Mouse (Mus musculus) heart, embryonic 15.5 days (tissue): Measurements from ENCODE around the gene Spdye4a. TPM values are rescaled to one million over a fixed set of nuclear protein-coding genes. Genes with fewer than 3 reads are reported as not detected.
A peak's percentile ranks its signal among the peaks of the same experiment; 100 is the strongest.

Experiments
- ATAC-seq: fragments of 200-750 bp; cut with Nextera tagmentation; replicated peaks from 2 replicates; pipeline ENCODE4 v1.8.0; 2017; ENCODE audit warnings: low read depth, moderate TSS enrichment; ENCODE audit not compliant: insufficient number of reproducible peaks, insufficient read depth, low FRiP score
- H3K27ac ChIP-seq: fragments of 300-500 bp; sonication (generic); 2 replicates; pipeline ENCODE4 v1.5.1; 2015; ENCODE audit warnings: mild to moderate bottlenecking, inconsistent platforms
- H3K27me3 ChIP-seq: fragments of 300-500 bp; sonication (generic); 2 replicates; pipeline ENCODE4 v1.6.1; 2015; ENCODE audit warnings: inconsistent platforms
- H3K36me3 ChIP-seq: fragments of 300-500 bp; sonication (generic); 2 replicates; pipeline ENCODE4 v1.6.1; 2015; ENCODE audit warnings: mild to moderate bottlenecking, inconsistent platforms
- H3K4me1 ChIP-seq: fragments of 300-500 bp; sonication (generic); replicated peaks from 2 replicates; pipeline ENCODE4 v1.6.1; 2015; ENCODE audit warnings: inconsistent platforms
- H3K4me2 ChIP-seq: fragments of 300-500 bp; sonication (generic); 2 replicates; pipeline ENCODE4 v1.6.1; 2015; ENCODE audit warnings: inconsistent platforms, mild to moderate bottlenecking, moderate library complexity
- H3K4me3 ChIP-seq: fragments of 300-500 bp; sonication (generic); 2 replicates; pipeline ENCODE4 v1.5.1; 2015; ENCODE audit warnings: mild to moderate bottlenecking, inconsistent platforms
- H3K9ac ChIP-seq: fragments of 300-500 bp; sonication (generic); 2 replicates; pipeline ENCODE4 v1.6.1; 2015; ENCODE audit warnings: mild to moderate bottlenecking, inconsistent platforms
- H3K9me3 ChIP-seq: fragments of 300-500 bp; sonication (generic); replicated peaks from 2 replicates; pipeline ENCODE4 v1.6.1; 2016; ENCODE audit warnings: inconsistent platforms
- WGBS: fragments of 180-500 bp; shearing (Covaris S2); methylation state at CpG from one replicate; pipeline ENCODE4 v1.1.7; 2015; ENCODE audit warnings: mixed read lengths; 5-methylcytosine and 5-hydroxymethylcytosine counted together
- polyA plus RNA-seq: library from polyadenylated mRNA; unstranded; fragments of >200 nt; fragmentation: Nextera tagmentation; extraction: Ambion mirVana; gene quantifications from 2 replicates; pipeline ENCODE4 v1.2.1, GENCODE M21; 2015

Gene Spdye4a
- polyA plus RNA-seq, 1 experiment from 2014 or later, result not detected

DNA sequence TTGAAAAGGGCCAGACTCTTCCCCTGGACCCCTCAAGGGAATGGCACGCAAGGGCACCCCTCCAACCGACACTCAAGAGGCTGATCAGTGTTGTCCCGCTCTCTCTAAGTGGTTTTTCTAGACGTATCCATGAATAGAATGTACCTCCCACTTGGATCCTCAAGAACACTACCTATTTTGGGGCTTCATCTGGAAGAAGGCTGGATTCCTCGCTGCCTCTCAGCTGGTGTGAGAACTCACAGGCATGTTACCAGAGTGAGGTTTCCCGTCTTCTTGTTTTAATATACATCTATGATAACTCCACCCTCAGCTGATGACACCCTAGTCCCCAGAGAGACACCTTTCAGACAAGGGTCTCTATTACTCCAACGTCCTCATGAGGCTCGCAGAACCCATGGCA lies 34.9 kb upstream of the Spdye4a start:
- no peak overlapping the region for H3K27ac ChIP-seq
- no peak overlapping the region for H3K9ac ChIP-seq
- no peak overlapping the region for H3K4me3 ChIP-seq
- ATAC-seq, result no peak
- 84% methylated on average over 8 of the region's 8 CpGs for WGBS
- H3K4me2 ChIP-seq, result no peak overlapping the region
- peaks cover 26% of the 10 kb centered on the region for H3K36me3 ChIP-seq
- H3K4me1 ChIP-seq, result no peaks in the 10 kb centered on the region
- H3K27me3 ChIP-seq, result peaks cover 27% of the 10 kb centered on the region
- no peaks in the 10 kb centered on the region for H3K9me3 ChIP-seq

- Histone ChIP-seq H3K4me2 (no peak overlapping the region), H3K36me3 (peaks cover 11% of the 10 kb centered on the region), H3K4me1 (peaks cover 25% of the 10 kb centered on the region), H3K27me3 (peaks cover 85% of the 10 kb centered on the region), H3K4me3 (no peak overlapping the region), H3K9ac (no peak overlapping the region), H3K9me3 (no peaks in the 10 kb centered on the region), H3K27ac (no peak overlapping the region)
- ATAC-seq, result no peak
- 91% methylated on average over 5 of the region's 5 CpGs for WGBS
These were observed 29.1 kb upstream of the Spdye4a start for GRCm38 (mm10) chr5:143255802-143256201.

GRCm38 (mm10) chr5:143255131-143255519 lies 28.4 kb upstream of the Spdye4a start:
- H3K27me3 ChIP-seq, result peaks cover 89% of the 10 kb centered on the region
- no peak overlapping the region for H3K27ac ChIP-seq
- H3K9me3 ChIP-seq, result no peaks in the 10 kb centered on the region
- no peak overlapping the region for H3K9ac ChIP-seq
- no peak for ATAC-seq
- peaks cover 25% of the 10 kb centered on the region for H3K4me1 ChIP-seq
- peak overlapping the region; percentile 47; the same call in 1 of the 2 replicates for H3K4me3 ChIP-seq
- WGBS, result 37% methylated on average over 24 of the region's 24 CpGs
- peaks cover 11% of the 10 kb centered on the region for H3K36me3 ChIP-seq
- no peak overlapping the region for H3K4me2 ChIP-seq

DNA sequence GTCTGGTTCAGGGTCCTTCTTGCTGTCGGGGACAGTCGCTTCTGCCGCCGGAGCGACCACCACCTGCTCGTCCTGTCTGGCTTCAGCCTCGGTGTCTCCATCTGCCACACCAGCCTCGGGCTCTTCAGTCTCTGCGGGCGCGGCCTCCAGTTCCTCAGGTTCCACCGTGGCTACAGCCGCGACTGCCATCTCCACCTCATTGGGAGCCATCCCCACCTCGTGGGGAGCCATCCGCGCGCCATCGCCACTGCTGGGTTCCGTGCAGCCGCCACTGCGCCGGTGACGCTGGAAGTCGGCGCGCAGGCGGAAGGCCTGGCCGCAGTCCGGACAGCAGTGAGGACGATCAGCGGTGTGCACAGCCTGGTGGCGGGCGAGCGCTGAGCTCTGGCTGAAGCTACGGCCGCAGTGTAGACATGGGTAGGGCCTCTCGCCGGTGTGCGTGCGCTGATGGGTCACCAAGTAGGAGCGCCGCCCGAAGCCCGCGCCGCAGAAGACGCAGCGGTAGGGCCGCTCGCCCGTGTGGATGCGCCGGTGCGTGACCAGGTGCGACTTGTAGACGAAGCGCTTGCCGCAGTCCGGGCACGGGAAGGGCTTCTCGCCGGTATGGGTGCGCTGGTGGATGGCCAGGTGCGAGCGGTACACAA lies 27.9 kb upstream of the Spdye4a start:
- Histone ChIP-seq H3K4me1 (peaks cover 25% of the 10 kb centered on the region), H3K36me3 (peaks cover 11% of the 10 kb centered on the region; the same call in 1 of the 2 replicates), H3K4me3 (peak overlapping the region; percentile 47), H3K4me2 (peak overlapping the region; percentile 79), H3K27ac (no peak overlapping the region), H3K9ac (no peak overlapping the region), H3K27me3 (peaks cover 87% of the 10 kb centered on the region), H3K9me3 (no peaks in the 10 kb centered on the region)
- 0 out of 2 replicates have a peak, but pooled peaks have one; percentile 10 for ATAC-seq
- WGBS, result 19% methylated on average over 66 of the region's 66 CpGs

- Histone ChIP-seq H3K4me3 (peak overlapping the region; percentile 47), H3K9me3 (no peaks in the 10 kb centered on the region), H3K27ac (no peak overlapping the region), H3K4me2 (peak overlapping the region; percentile 79), H3K27me3 (peaks cover 86% of the 10 kb centered on the region), H3K9ac (peak overlapping the region; percentile 15; the same call in 1 of the 2 replicates), H3K36me3 (peaks cover 11% of the 10 kb centered on the region; the same call in 1 of the 2 replicates), H3K4me1 (peaks cover 25% of the 10 kb centered on the region)
- WGBS, result 8% methylated on average over 74 of the region's 81 CpGs
- ATAC-seq, result no peak
These were observed 27.3 kb upstream of the Spdye4a start for GRCm38 (mm10) chr5:143253881-143254486.

GRCm38 (mm10) chr5:143253186-143253880 lies 26.6 kb upstream of the Spdye4a start:
- Histone ChIP-seq H3K9me3 (no peaks in the 10 kb centered on the region), H3K4me2 (peak overlapping the region; percentile 79), H3K4me3 (peak overlapping the region; percentile 47), H3K27me3 (peaks cover 79% of the 10 kb centered on the region), H3K36me3 (peaks cover 11% of the 10 kb centered on the region; the same call in 1 of the 2 replicates), H3K27ac (no peak overlapping the region), H3K9ac (peak overlapping the region; percentile 15; the same call in 1 of the 2 replicates), H3K4me1 (peaks cover 25% of the 10 kb centered on the region)
- 7% methylated on average over 103 of the region's 103 CpGs for WGBS
- no peak for ATAC-seq

DNA sequence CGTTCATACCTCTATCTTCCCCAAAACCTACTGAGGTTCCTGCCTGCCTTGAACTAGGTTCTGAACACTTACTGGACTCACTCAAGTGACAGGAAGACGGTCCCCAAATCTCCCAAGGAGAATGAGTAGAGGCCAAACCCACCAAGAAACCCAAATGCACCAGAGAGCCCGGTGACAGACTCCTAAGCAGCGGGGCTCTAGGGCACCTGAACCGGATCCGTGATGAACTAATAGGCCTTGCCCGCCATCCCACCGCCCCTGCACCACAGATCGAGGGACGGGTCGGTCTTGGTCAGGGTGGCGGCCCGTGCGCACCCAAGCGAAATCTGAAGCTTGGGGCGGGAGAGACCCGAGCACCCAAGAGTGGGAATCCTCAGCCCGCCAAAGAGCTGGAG lies 26.1 kb upstream of the Spdye4a start:
- no peak for ATAC-seq

GRCm38 (mm10) chr5:143252039-143252438 lies 25.3 kb upstream of the Spdye4a start:
- H3K36me3 ChIP-seq, result peaks cover 20% of the 10 kb centered on the region
- H3K4me3 ChIP-seq, result no peak overlapping the region
- peaks cover 67% of the 10 kb centered on the region for H3K27me3 ChIP-seq
- H3K4me1 ChIP-seq, result peaks cover 25% of the 10 kb centered on the region
- H3K4me2 ChIP-seq, result no peak overlapping the region
- no peak overlapping the region for H3K27ac ChIP-seq
- WGBS, result 60% methylated on average over 6 of the region's 6 CpGs
- H3K9ac ChIP-seq, result no peak overlapping the region
- ATAC-seq, result no peak
- H3K9me3 ChIP-seq, result no peaks in the 10 kb centered on the region

More for the DNA sequence above, 26.1 kb upstream of the Spdye4a start:
- H3K27ac ChIP-seq, result no peak overlapping the region
- no peaks in the 10 kb centered on the region for H3K9me3 ChIP-seq
- WGBS, result 32% methylated on average over 18 of the region's 18 CpGs
- peaks cover 14% of the 10 kb centered on the region; the same call in 1 of the 2 replicates for H3K36me3 ChIP-seq
- H3K9ac ChIP-seq, result no peak overlapping the region
- H3K27me3 ChIP-seq, result peaks cover 74% of the 10 kb centered on the region
- peaks cover 25% of the 10 kb centered on the region for H3K4me1 ChIP-seq
- H3K4me3 ChIP-seq, result peak overlapping the region; percentile 47
- peak overlapping the region; percentile 79; the same call in 1 of the 2 replicates for H3K4me2 ChIP-seq

DNA sequence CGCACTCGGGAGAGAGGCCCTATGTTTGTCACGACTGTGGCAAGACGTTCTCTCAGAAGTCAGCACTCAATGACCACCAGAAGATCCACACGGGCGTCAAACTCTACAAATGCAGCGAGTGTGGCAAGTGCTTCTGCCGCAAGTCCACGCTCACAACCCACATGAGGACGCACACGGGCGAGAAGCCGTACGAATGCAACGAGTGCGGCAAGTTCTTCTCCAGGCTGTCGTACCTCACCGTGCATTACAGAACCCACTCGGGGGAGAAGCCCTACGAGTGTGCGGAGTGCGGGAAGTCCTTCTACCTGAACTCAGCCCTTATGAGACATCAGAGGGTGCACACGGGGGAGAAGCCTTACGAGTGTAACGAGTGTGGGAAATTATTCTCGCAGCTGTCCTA lies 18.2 kb upstream of the Spdye4a start:
- no peak overlapping the region for H3K4me2 ChIP-seq
- H3K4me3 ChIP-seq, result no peak overlapping the region
- no peaks in the 10 kb centered on the region for H3K9me3 ChIP-seq
- WGBS, result 94% methylated on average over 26 of the region's 26 CpGs
- H3K27ac ChIP-seq, result no peak overlapping the region
- no peak overlapping the region for H3K9ac ChIP-seq
- ATAC-seq, result no peak
- no peaks in the 10 kb centered on the region for H3K27me3 ChIP-seq
- no peaks in the 10 kb centered on the region for H3K4me1 ChIP-seq
- H3K36me3 ChIP-seq, result peaks cover 79% of the 10 kb centered on the region

- no peaks in the 10 kb centered on the region for H3K9me3 ChIP-seq
- H3K4me2 ChIP-seq, result peak overlapping the region; percentile 74
- H3K4me1 ChIP-seq, result peaks cover 15% of the 10 kb centered on the region
- H3K4me3 ChIP-seq, result peak overlapping the region; percentile 89
- H3K27me3 ChIP-seq, result no peaks in the 10 kb centered on the region
- peak overlapping the region; percentile 94 for H3K9ac ChIP-seq
- peaks cover 15% of the 10 kb centered on the region for H3K36me3 ChIP-seq
- 0 out of 2 replicates have a peak overlapping the region, but pooled peaks have one; percentile 98 for H3K27ac ChIP-seq
- 40% methylated on average over 9 of the region's 9 CpGs for WGBS
- no peak for ATAC-seq
These were observed 9.3 kb upstream of the Spdye4a start for GRCm38 (mm10) chr5:143236036-143236435.

- Histone ChIP-seq H3K36me3 (peaks cover 6% of the 10 kb centered on the region), H3K9ac (peak within 1 kb of the TSS; percentile 94), H3K4me1 (peaks cover 15% of the 10 kb centered on the region), H3K4me2 (peak within 1 kb of the TSS; percentile 74), H3K27ac (peak within 1 kb of the TSS; percentile 98), H3K9me3 (no peaks in the 10 kb centered on the region), H3K27me3 (no peaks in the 10 kb centered on the region), H3K4me3 (peak within 1 kb of the TSS; percentile 89)
- under 1% methylated on average over 58 of the region's 58 CpGs for WGBS
- ATAC-seq, result peak; percentile 96
These were observed 8.5 kb upstream of the Spdye4a start, which contains the start of gene Zfp12 for GRCm38 (mm10) chr5:143235028-143235693. Gene Zfp12 (plus strand): TSS chr5:143235163.
